Mouse (Mus musculus): ENCODE results near the gene Gm47841. TPM values are rescaled to one million over a fixed set of nuclear protein-coding genes. Genes with fewer than 3 reads are reported as not detected.

The Gm47841 gene
- total RNA-seq, 2 experiments from 2014 or later, result not detected

- intact Hi-C loops (cut with DNase I), result no loop called here
- DNase-seq (ENCODE audit: low spot score), result no peak
These were observed 1.2 kb upstream of the Gm47841 start for GRCm38 (mm10) chr15:101048338-101048896.

DNA sequence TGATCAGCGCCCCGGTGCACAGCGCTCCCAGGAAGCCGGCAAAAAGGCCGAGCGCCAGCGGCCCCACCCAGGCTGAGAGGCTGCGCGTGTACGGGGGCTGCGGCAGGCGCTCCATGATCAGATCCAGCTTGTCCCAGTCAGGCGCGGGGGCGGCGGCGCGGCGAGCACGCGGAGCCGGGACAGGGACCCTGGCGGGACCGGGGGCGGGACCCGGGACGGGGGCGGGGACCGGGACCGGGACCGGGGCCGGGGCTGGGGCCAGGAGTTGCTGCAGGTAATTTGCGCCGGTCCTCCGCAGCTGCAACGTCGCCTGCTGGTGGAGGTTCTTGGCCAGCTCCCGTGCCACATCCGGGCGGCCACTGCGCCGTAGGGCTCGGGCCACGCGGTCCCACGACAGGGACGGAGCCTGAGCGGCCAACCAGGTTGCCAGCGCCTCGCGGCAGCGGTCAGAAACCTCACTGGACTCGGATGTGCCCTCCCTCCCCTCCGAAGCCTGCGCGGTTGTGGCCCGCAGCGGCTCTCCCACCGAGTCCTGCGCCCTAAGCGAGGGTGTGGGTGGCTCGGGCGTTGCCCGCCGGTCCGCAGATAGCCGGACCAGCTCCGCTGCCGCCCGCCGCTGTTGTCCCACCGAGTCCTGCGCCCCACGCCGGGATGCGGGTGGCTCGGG, 537 bp downstream of the Gm47841 start:
- peak; percentile 24 for DNase-seq (ENCODE audit: low spot score)
- intact Hi-C loops (cut with DNase I), result no loop called here

DNA sequence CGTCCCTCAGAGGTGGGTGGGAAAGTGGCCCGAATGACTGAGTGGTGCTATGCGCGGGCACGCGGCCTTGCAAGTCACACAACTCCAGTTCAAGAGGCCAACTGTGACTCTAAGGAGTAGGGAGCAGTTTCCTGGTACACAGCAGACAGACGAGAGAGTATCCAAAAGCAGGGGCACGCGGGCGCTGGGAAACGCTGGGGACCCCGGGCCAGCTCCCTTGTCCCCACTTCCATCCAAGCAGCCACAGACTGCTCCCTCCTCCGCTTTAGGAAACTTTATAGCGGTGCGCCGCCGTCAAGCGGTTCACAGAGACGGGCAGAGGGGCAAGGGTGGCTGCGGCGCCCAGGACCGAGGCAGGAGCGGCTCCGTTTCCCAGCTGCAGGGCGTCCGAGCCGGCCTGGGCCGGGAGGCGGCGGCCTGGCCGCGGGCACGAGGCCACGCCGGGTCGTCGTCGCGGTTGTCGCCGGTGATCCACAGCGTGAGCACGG, 1.1 kb downstream of the Gm47841 start:
- intact Hi-C loops (cut with DNase I), result no loop called here

GRCm38 (mm10) chr15:101044531-101044930, 2.7 kb downstream of the Gm47841 start:
- no peak for DNase-seq (ENCODE audit: low spot score)
- intact Hi-C loops (cut with DNase I), result loop anchor here (5.0 kb wide), 1 partner anchor 287 kb away; no protein-coding TSS in a partner anchor

More for the DNA sequence above, 1.1 kb downstream of the Gm47841 start:
- no peak for DNase-seq (ENCODE audit: low spot score)

DNA sequence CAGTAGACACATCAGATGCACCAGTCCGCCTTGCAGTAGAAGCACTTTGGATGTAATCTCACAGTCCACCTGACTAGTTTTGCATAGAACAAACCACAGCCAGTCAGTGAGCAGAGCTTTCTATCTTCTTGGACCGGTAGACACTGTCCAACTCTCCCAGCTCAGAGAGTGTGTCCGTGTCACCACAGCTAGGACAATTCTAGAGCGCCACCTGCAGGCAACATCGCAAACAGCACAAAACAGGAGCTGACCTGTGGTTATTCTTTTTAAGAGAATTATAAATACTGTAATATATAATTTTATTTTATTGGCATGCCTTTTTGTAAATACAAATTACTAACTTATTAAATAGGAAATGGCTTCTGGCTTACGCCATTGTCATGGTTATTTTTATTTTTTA, 4.6 kb downstream of the Gm47841 start:
- DNase-seq (ENCODE audit: low spot score), result no peak
- intact Hi-C loops (cut with DNase I), result loop anchor here (5.0 kb wide), 1 partner anchor 285 kb away; no protein-coding TSS in a partner anchor

- intact Hi-C loops (cut with DNase I), result loop anchor here (5.0 kb wide), 1 partner anchor 285 kb away; no protein-coding TSS in a partner anchor
- no peak for DNase-seq (ENCODE audit: low spot score)
These were observed 5.2 kb downstream of the Gm47841 start for GRCm38 (mm10) chr15:101041966-101042365.

DNA sequence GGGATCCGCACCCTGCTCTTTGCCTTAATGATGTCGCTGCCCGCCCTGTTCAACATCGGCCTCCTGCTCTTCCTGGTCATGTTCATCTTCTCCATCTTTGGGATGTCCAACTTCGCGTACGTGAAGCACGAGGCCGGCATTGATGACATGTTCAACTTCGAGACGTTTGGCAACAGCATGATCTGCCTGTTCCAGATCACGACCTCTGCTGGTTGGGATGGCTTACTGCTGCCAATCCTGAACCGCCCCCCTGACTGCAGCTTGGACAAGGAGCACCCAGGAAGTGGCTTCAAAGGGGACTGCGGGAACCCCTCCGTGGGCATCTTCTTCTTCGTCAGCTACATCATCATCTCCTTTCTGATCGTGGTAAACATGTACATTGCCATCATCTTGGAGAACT, 7.5 kb downstream of the Gm47841 start:
- no peak for DNase-seq (ENCODE audit: low spot score)
- intact Hi-C loops (cut with DNase I), result loop anchor here (5.0 kb wide), 1 partner anchor 282 kb away; no protein-coding TSS in a partner anchor

DNA sequence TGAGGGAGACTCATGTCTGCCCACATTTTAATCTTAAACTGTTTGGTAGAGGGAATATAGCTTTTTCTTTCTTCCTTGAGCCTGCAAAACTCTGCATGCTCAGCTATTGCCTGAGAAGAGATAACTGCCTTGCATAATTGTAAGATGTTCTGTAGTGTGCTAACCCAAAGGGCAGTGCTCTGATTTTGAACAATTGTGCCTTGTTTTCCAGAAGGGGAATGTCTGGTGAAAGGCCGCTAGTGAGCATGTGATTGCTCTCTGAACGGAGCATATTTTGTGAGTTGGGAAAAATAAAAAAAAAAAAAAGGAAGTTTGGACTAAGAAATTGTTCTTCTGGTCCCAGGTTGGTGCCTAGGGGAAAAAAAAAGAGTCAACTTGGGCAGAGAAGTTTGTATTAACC, 18.2 kb downstream of the Gm47841 start:
- DNase-seq (ENCODE audit: low spot score), result no peak
- intact Hi-C loops (cut with DNase I), result no loop called here

DNA sequence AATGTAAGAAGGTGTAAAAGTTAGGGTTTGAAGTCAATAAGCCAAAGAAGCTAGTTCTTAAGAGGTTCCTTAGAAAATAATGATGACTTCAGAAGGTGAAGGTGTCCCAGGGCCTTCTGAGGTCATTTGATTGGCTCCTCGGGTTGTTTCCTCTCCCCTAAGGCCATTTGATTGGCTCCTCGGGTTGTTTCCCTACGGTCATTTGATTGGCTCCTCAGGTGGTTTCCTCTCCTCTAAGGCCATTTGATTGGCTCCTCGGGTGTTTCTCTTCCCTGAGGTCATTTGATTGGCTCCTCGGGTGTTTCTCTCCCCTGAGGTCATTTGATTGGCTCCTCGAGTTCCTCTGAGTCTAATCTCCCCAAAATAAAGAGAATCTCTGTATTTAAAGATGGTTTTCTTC, 35.8 kb downstream of the Gm47841 start:
- intact Hi-C loops (cut with DNase I), result no loop called here
- no peak for DNase-seq (ENCODE audit: low spot score)

DNA sequence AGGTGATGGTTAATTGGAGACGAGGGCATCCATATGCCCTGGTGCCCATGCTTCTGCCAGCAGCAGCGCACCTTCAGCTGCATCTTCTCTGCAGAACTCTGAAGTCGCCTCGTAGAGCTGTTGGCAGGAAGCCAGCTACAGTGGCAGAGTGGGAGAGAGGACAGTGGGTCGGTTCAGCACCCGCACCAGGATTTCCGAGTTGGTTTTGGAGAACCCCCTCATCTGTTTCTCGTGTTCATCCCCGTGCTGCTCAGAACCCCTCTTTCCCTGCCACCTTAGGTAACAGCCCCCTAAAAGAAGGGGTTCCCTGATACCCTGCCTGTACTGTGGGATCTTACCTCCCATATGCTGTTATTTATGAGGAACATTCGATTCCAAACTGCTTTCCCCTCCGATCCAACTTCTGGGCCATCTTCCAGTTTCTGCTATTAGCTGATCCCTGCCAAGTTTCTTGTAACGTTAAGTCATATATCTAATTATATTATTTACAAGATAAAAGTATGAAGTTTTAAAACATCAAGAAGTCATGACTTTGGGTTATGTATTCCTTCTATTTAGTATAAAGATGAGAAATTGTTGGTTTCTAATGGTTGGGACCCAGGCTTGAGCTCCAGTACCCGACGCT, 38.7 kb downstream of the Gm47841 start:
- DNase-seq (ENCODE audit: low spot score), result no peak
- intact Hi-C loops (cut with DNase I), result no loop called here

DNA sequence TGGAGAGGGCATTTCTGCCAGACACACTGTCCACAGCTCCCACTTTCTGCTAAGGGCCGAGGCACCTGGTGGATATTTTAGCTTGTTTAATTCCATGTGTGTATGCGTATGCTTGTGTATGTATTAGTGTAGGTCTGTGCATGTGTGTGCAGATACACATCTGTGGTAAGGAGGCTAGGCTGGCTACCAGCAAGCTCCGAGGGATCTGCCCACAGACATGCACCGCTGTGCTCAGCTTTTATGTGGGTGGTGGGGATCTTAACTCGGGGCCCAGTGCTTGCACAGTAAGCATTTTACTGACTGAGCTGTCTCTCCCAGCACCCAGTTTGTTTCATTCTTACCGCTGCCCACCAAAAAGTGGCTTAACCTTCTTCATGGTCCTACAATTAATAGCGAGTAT, 40.0 kb downstream of the Gm47841 start:
- intact Hi-C loops (cut with DNase I), result no loop called here
- DNase-seq (ENCODE audit: low spot score), result no peak

GRCm38 (mm10) chr15:101006251-101007040, 40.8 kb downstream of the Gm47841 start:
- intact Hi-C loops (cut with DNase I), result no loop called here
- DNase-seq (ENCODE audit: low spot score), result peak; percentile 23

DNA sequence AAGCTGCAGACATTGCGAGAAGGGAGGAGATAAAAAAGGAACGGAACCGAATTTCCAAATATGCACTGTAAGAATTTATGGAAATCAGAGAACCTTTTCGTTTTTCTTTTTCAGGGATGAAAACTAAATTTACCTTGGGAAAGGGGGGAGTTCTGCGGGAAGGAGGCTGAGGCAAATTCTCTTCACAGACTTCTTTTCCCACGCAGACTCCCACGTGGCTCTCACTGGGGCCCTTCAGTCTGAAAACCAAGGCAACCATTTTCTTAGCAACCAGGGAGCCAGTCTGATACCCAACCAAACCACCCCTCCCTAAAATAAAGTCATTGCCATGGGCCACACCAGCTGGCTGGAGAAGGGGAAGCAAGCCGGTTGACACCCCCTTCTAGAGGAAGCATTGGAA, 41.5 kb downstream of the Gm47841 start:
- intact Hi-C loops (cut with DNase I), result no loop called here
- DNase-seq (ENCODE audit: low spot score), result no peak

DNA sequence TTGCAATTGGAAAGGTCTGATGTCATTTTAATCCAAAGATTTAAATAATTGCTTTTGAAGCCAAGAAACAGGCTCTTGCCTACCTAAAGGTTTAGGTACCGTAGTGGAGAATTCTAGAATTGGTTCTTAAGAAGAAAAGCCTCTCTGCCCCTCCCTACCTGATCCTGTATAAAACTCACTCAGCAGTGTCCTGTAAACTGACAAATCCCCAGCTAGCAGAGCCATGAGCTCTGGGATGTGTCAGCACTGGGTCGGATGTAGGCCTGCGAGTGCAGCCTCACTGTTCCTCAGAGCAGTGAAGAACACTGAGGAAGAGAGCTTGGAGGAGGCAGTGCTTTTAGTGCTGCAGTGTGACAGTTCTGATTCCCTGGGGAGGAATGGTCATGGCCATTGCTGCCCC, 42.7 kb downstream of the Gm47841 start:
- DNase-seq (ENCODE audit: low spot score), result no peak
- intact Hi-C loops (cut with DNase I), result no loop called here

DNA sequence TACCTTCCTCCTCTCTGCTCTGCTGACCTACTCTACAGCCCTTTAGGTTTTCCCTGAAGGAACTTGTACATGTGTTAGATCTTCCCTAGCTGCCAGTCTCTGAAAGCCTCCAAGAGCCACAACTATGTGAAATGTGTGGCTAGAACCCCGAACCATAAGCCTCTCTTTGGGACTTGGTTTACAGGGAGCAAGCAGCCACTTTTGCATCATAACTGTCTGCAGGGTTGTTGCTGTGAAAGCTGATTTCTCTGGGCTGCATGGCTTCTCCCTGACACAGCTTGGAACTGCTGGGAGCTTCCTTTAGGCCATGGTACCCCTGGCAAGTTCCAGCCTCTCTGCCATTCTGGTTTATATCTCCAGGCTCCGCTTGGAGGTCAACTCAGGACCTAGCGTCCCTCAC, 44.7 kb downstream of the Gm47841 start:
- intact Hi-C loops (cut with DNase I), result no loop called here
- no peak for DNase-seq (ENCODE audit: low spot score)

DNA sequence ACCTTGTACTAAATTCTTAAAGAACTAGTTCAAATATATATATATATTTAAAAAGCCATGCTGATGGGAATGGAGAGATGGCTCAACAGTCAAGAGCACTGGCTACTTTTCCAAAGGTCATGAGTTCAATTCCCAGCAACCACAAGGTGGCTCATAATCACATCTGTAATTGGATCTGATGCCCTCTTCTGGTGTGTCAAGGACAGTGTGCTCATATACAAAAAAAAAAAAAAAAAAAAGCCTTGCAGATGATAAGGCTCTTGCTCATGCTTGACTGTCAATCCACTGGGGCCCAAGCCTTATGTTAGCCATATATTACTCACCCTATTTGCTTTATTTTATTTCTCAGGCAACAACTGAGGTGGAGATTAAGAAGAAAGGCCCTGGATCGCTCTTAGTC, 45.5 kb downstream of the Gm47841 start:
- intact Hi-C loops (cut with DNase I), result no loop called here
- DNase-seq (ENCODE audit: low spot score), result no peak

DNA sequence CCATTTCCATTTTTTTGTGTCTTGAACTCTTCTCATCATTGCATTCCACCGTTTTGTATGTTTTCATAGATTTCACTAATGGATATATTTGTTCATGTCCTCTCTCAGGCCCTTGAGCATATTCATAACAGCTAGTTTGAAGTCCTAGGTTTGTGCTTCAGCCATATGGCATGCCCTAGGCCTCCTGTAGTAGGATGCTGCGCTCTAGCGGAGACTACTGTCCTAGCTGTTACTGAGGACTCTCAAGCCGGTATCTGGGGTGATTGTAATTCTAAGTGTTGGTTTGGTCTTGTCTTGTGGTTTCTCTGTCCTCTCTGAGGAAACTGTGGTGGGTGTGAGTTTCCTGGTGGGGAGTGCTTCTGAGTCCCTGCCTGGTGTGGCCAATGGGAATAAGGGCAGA, 50.1 kb downstream of the Gm47841 start:
- intact Hi-C loops (cut with DNase I), result loop anchor here (5.0 kb wide), 1 partner anchor 240 kb away; no protein-coding TSS in a partner anchor
- DNase-seq (ENCODE audit: low spot score), result no peak
